Mouse (Mus musculus) heart, embryonic 15.5 days (tissue): Measurements from ENCODE around the gene Sctr. TPM values are rescaled to one million over a fixed set of nuclear protein-coding genes. Genes with fewer than 3 reads are reported as not detected.

Experiments
- ATAC-seq: fragments of 200-750 bp; cut with Nextera tagmentation; replicated peaks from 2 replicates; pipeline ENCODE4 v1.8.0; 2017; ENCODE audit warnings: low read depth, moderate TSS enrichment; ENCODE audit not compliant: insufficient number of reproducible peaks, insufficient read depth, low FRiP score
- H3K27ac ChIP-seq: fragments of 300-500 bp; sonication (generic); 2 replicates; pipeline ENCODE4 v1.5.1; 2015; ENCODE audit warnings: mild to moderate bottlenecking, inconsistent platforms
- H3K27me3 ChIP-seq: fragments of 300-500 bp; sonication (generic); 2 replicates; pipeline ENCODE4 v1.6.1; 2015; ENCODE audit warnings: inconsistent platforms
- H3K36me3 ChIP-seq: fragments of 300-500 bp; sonication (generic); 2 replicates; pipeline ENCODE4 v1.6.1; 2015; ENCODE audit warnings: mild to moderate bottlenecking, inconsistent platforms
- H3K4me1 ChIP-seq: fragments of 300-500 bp; sonication (generic); replicated peaks from 2 replicates; pipeline ENCODE4 v1.6.1; 2015; ENCODE audit warnings: inconsistent platforms
- H3K4me2 ChIP-seq: fragments of 300-500 bp; sonication (generic); 2 replicates; pipeline ENCODE4 v1.6.1; 2015; ENCODE audit warnings: inconsistent platforms, mild to moderate bottlenecking, moderate library complexity
- H3K4me3 ChIP-seq: fragments of 300-500 bp; sonication (generic); 2 replicates; pipeline ENCODE4 v1.5.1; 2015; ENCODE audit warnings: mild to moderate bottlenecking, inconsistent platforms
- H3K9ac ChIP-seq: fragments of 300-500 bp; sonication (generic); 2 replicates; pipeline ENCODE4 v1.6.1; 2015; ENCODE audit warnings: mild to moderate bottlenecking, inconsistent platforms
- H3K9me3 ChIP-seq: fragments of 300-500 bp; sonication (generic); replicated peaks from 2 replicates; pipeline ENCODE4 v1.6.1; 2016; ENCODE audit warnings: inconsistent platforms
- WGBS: fragments of 180-500 bp; shearing (Covaris S2); methylation state at CpG from one replicate; pipeline ENCODE4 v1.1.7; 2015; ENCODE audit warnings: mixed read lengths; 5-methylcytosine and 5-hydroxymethylcytosine counted together
- polyA plus RNA-seq: library from polyadenylated mRNA; unstranded; fragments of >200 nt; fragmentation: Nextera tagmentation; extraction: Ambion mirVana; gene quantifications from 2 replicates; pipeline ENCODE4 v1.2.1, GENCODE M21; 2015

The Sctr gene
- polyA plus RNA-seq, 1 experiment from 2014 or later, result not detected

- Histone ChIP-seq H3K4me1 (peaks cover 4% of the 10 kb centered on the region; the same call in 1 of the 2 replicates), H3K27me3 (no peaks in the 10 kb centered on the region), H3K36me3 (peaks cover 22% of the 10 kb centered on the region), H3K4me2 (no peak overlapping the region), H3K4me3 (no peak overlapping the region), H3K27ac (no peak overlapping the region), H3K9me3 (no peaks in the 10 kb centered on the region), H3K9ac (no peak overlapping the region)
- no peak for ATAC-seq
- WGBS, result 87% methylated on average over 19 of the region's 19 CpGs
Measured at GRCm38 (mm10) chr1:120109741-120110432, 103.2 kb downstream of the Sctr start.

GRCm38 (mm10) chr1:120111766-120112165 lies 105.1 kb downstream of the Sctr start:
- 91% methylated on average over 8 of the region's 8 CpGs for WGBS
- H3K9me3 ChIP-seq, result no peaks in the 10 kb centered on the region
- H3K9ac ChIP-seq, result no peak overlapping the region
- H3K27ac ChIP-seq, result no peak overlapping the region
- H3K36me3 ChIP-seq, result peaks cover 35% of the 10 kb centered on the region
- H3K4me1 ChIP-seq, result peaks cover 10% of the 10 kb centered on the region
- no peaks in the 10 kb centered on the region for H3K27me3 ChIP-seq
- H3K4me2 ChIP-seq, result no peak overlapping the region
- no peak for ATAC-seq
- H3K4me3 ChIP-seq, result no peak overlapping the region

DNA sequence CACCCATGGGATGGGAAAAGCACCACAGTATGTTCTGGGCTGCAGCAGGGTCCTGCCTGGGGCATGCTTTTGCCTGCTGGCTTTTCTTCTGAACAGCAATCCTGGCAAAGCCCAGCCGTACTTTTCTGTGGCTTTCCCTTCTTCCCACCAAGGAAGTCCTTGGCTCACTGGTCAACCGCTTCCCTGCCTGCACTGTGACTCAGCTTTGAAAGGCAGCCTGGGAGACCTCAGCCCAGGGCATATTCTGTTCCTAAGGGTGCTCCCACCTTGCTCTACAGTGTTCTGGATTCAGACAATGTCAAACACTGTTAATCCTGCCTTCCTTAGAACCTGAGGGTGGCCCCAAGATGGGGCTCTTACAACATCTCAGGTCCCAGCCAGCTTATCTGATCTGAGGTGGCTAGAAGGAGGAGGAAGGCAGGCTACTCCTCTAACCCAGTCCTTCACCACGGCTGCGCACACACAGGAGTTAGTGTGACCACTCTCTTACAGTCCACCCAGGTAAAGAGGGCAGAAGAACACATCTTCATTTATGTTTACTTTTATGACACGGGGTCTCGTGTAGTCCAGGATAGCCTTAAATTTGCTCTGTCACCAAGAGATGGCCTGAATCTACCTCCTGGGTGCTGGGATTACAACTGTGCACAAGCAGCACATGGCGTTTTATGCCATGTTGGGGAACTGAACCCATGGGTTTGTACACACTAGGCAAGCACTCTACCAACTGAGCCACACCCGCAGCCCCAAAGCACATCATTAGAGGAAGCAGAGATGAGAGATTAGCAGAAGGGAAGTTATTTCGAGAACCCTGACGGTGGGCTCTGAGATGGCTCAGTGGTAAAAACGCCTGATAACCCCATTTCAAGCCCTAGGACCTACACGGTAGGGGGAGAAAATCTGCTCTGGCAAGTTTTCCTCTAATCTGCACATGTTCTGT lies 105.8 kb downstream of the Sctr start:
- Histone ChIP-seq H3K9ac (no peak overlapping the region), H3K36me3 (peaks cover 35% of the 10 kb centered on the region)

More for the DNA sequence above, 105.8 kb downstream of the Sctr start:
- Histone ChIP-seq H3K27me3 (no peaks in the 10 kb centered on the region), H3K4me2 (no peak overlapping the region), H3K4me3 (no peak overlapping the region), H3K9me3 (no peaks in the 10 kb centered on the region), H3K4me1 (peaks cover 13% of the 10 kb centered on the region), H3K27ac (no peak overlapping the region)
- 74% methylated on average over 12 of the region's 12 CpGs for WGBS
- ATAC-seq, result no peak

Other genes with a start within 250 kb of the Sctr start
- 4.2 and 5.6 TPM in 2 replicates for gene Ptpn4, start 169.3 kb upstream of the Sctr start, polyA plus RNA-seq
- gene Tmem177, start 93.7 kb upstream of the Sctr start, polyA plus RNA-seq, result 6.4 and 6.8 TPM in 2 replicates
- gene Cfap221, start 9.7 kb upstream of the Sctr start, polyA plus RNA-seq, result 0.08 TPM in 1 of 2 replicates, not detected in the other
- 7.3 and 10.7 TPM in 2 replicates for gene Tmem37, start 67.2 kb downstream of the Sctr start, polyA plus RNA-seq
- 623 and 771 TPM in 2 replicates for gene Dbi, start 114.2 kb downstream of the Sctr start, polyA plus RNA-seq
- 8.2 and 13.6 TPM in 2 replicates for gene 3110009E18Rik, start 114.3 kb downstream of the Sctr start, polyA plus RNA-seq